Mouse (Mus musculus) frontal cortex, postnatal 25 days (tissue): Measurements from ENCODE around the gene Arrdc2.

ENCODE experiments used
- DNase-seq, 2 experiments: peaks; one replicate each; pipeline ENCODE4 v3.0.0; 2022; ENCODE audit warnings: low spot score in 2 of 2

The Arrdc2 gene

GRCm38 (mm10) chr8:70789046-70789445 is 50.5 kb downstream of the Arrdc2 start:
- no peak for DNase-seq

- DNase-seq = no peak
Measured at GRCm38 (mm10) chr8:70787941-70788667, 51.4 kb downstream of the Arrdc2 start.

- DNase-seq = no peak
Measured at GRCm38 (mm10) chr8:70787051-70787445, 52.5 kb downstream of the Arrdc2 start.

- no peak for DNase-seq
Measured at GRCm38 (mm10) chr8:70786291-70787050, 53.0 kb downstream of the Arrdc2 start.
